Mouse (Mus musculus) heart, postnatal 0 days (tissue): ENCODE measurements around the gene Pp2d1.

Experiments used
- CTCF ChIP-seq: IDR thresholded peaks from 2 replicates; pipeline ENCODE4 v1.5.1; 2016; ENCODE audit warnings: antibody characterized with exemption, control low read depth, low read depth
- EP300 ChIP-seq: IDR thresholded peaks from 2 replicates; pipeline ENCODE4 v1.6.1; 2016; ENCODE audit warnings: antibody characterized with exemption, low read depth

- TF ChIP-seq CTCF (no peak), EP300 (no peak)
Measured at GRCm38 (mm10) chr17:53580237-53580636, 41.0 kb upstream of the Pp2d1 start.
